Mouse (Mus musculus) c-Kit-positive CD71-positive TER-119-positive erythroid progenitor cells, embryonic 14.5 days (primary cell): Measurements from ENCODE around the gene Fgfr2.

Source experiments
- DNase-seq: peaks from one replicate; pipeline ENCODE4 v3.0.0-alpha.2; 2013; ENCODE audit warnings: low spot score

The Fgfr2 gene

GRCm38 (mm10) chr7:130980130-130980529, 2143.0 kb downstream of the Fgfr2 start:
- DNase-seq: no peak

GRCm38 (mm10) chr7:130978545-130978944, 2144.6 kb downstream of the Fgfr2 start:
- no peak for DNase-seq

- no peak for DNase-seq
These were observed 2145.2 kb downstream of the Fgfr2 start for GRCm38 (mm10) chr7:130977794-130978521.

- DNase-seq: no peak
These were observed 2146.7 kb downstream of the Fgfr2 start for GRCm38 (mm10) chr7:130976305-130976935.

GRCm38 (mm10) chr7:130972767-130973166, 2150.4 kb downstream of the Fgfr2 start:
- DNase-seq: no peak

GRCm38 (mm10) chr7:130969507-130969906, 2153.6 kb downstream of the Fgfr2 start:
- no peak for DNase-seq

GRCm38 (mm10) chr7:130969076-130969475, 2154.1 kb downstream of the Fgfr2 start:
- no peak for DNase-seq

- no peak for DNase-seq
These were observed 2154.6 kb downstream of the Fgfr2 start for GRCm38 (mm10) chr7:130968537-130968936.

- DNase-seq: no peak
These were observed 2155.2 kb downstream of the Fgfr2 start for GRCm38 (mm10) chr7:130967901-130968300.

- DNase-seq: no peak
These were observed 2156.3 kb downstream of the Fgfr2 start for GRCm38 (mm10) chr7:130966876-130967275.

GRCm38 (mm10) chr7:130966451-130966850, 2156.7 kb downstream of the Fgfr2 start:
- DNase-seq: no peak

GRCm38 (mm10) chr7:130965909-130966365, 2157.2 kb downstream of the Fgfr2 start:
- no peak for DNase-seq

- no peak for DNase-seq
These were observed 2157.8 kb downstream of the Fgfr2 start for GRCm38 (mm10) chr7:130965396-130965795.

- DNase-seq: no peak
These were observed 2158.5 kb downstream of the Fgfr2 start for GRCm38 (mm10) chr7:130964686-130965085.

- no peak for DNase-seq
These were observed 2161.7 kb downstream of the Fgfr2 start for GRCm38 (mm10) chr7:130961429-130961828.

- DNase-seq: no peak
These were observed 2163.3 kb downstream of the Fgfr2 start for GRCm38 (mm10) chr7:130959868-130960267.

GRCm38 (mm10) chr7:130958551-130958950, 2164.6 kb downstream of the Fgfr2 start:
- DNase-seq: no peak

- no peak for DNase-seq
These were observed 2169.0 kb downstream of the Fgfr2 start for GRCm38 (mm10) chr7:130954177-130954601.

GRCm38 (mm10) chr7:130953376-130953775, 2169.8 kb downstream of the Fgfr2 start:
- DNase-seq: no peak

GRCm38 (mm10) chr7:130951004-130951403, 2172.1 kb downstream of the Fgfr2 start:
- no peak for DNase-seq

GRCm38 (mm10) chr7:130950482-130950881, 2172.7 kb downstream of the Fgfr2 start:
- DNase-seq: no peak

GRCm38 (mm10) chr7:130949331-130949751, 2173.8 kb downstream of the Fgfr2 start:
- no peak for DNase-seq

- no peak for DNase-seq
These were observed 2174.5 kb downstream of the Fgfr2 start for GRCm38 (mm10) chr7:130948563-130949208.
